Mouse (Mus musculus) liver, postnatal 0 days (tissue): ENCODE data around the gene Arhgef6.

Source experiments
- CTCF ChIP-seq: sonication (generic); IDR thresholded peaks from 2 replicates; pipeline ENCODE4 v1.5.1; 2016; ENCODE audit warnings: antibody characterized with exemption, low read depth
- EP300 ChIP-seq: IDR thresholded peaks from 2 replicates; pipeline ENCODE4 v1.6.1; 2016; ENCODE audit warnings: antibody characterized with exemption, low read depth, mild to moderate bottlenecking

DNA sequence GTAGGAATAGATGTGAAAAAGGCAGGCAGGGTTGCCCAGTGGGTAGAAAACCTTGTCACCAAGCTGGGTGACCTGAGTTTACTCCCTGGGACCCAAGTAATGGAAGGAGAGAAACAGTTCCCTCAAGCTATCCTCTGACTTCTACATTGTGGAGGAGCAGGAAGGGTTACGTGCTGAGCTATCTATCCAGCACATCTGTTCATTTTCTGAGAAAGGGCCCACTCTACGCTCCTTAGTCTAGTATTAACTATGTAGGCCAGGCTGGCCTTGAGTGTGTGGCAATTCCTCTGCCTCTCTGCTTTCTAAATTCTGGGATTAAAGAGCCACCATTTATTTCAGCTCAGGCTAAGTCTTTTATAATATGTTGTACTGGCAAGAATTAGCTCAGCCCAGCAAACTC, 35.0 kb upstream of the Arhgef6 start:
- no peak for TF ChIP-seq CTCF
- TF ChIP-seq EP300 = peak; percentile 41; the same call in 1 of the 2 replicates
